Mouse (Mus musculus): Measurements from ENCODE around the gene Bcl2l13.
A peak's percentile ranks its signal among the peaks of the same experiment; 100 is the strongest.
"Not testable (repeated sequence)": the region's sequence is repeated elsewhere in the genome, so short reads cannot be mapped to it uniquely, and the experiment has no call there.

Bcl2l13 gene

GRCm38 (mm10) chr6:120830866-120831608, 5.0 kb upstream of the Bcl2l13 start:
- no peak for DNase-seq (ENCODE audit: low read depth, low spot score)

GRCm38 (mm10) chr6:120832097-120832496, 3.9 kb upstream of the Bcl2l13 start:
- no peak for DNase-seq (ENCODE audit: low read depth, low spot score)

GRCm38 (mm10) chr6:120834766-120835321, 1.2 kb upstream of the Bcl2l13 start:
- DNase-seq (ENCODE audit: low read depth, low spot score), result no peak

- DNase-seq (ENCODE audit: low read depth, low spot score), result peak; percentile 44
Measured at GRCm38 (mm10) chr6:120836389-120837151, 558 bp downstream of the Bcl2l13 start.

GRCm38 (mm10) chr6:120837152-120837530, 1.1 kb downstream of the Bcl2l13 start:
- no peak for DNase-seq (ENCODE audit: low read depth, low spot score)

- no peak for DNase-seq (ENCODE audit: low read depth, low spot score)
Measured at GRCm38 (mm10) chr6:120840258-120840657, 4.2 kb downstream of the Bcl2l13 start.

- no peak for DNase-seq (ENCODE audit: low read depth, low spot score)
Measured at GRCm38 (mm10) chr6:120841754-120842153, 5.7 kb downstream of the Bcl2l13 start.

GRCm38 (mm10) chr6:120850720-120851119, 14.7 kb downstream of the Bcl2l13 start:
- not testable (repeated sequence) for DNase-seq (ENCODE audit: low read depth, low spot score)

- DNase-seq (ENCODE audit: low read depth, low spot score), result no peak
Measured at GRCm38 (mm10) chr6:120854413-120854812, 18.4 kb downstream of the Bcl2l13 start.

GRCm38 (mm10) chr6:120858217-120858711, 22.3 kb downstream of the Bcl2l13 start:
- DNase-seq (ENCODE audit: low read depth, low spot score), result peak; percentile 42

- no peak for DNase-seq (ENCODE audit: low read depth, low spot score)
Measured at GRCm38 (mm10) chr6:120860079-120860478, 24.1 kb downstream of the Bcl2l13 start.

GRCm38 (mm10) chr6:120866051-120866814, 30.2 kb downstream of the Bcl2l13 start:
- no peak for DNase-seq (ENCODE audit: low read depth, low spot score)

- DNase-seq (ENCODE audit: low read depth, low spot score), result no peak
Measured at GRCm38 (mm10) chr6:120868824-120869223, 32.8 kb downstream of the Bcl2l13 start.

GRCm38 (mm10) chr6:120871286-120871685, 35.3 kb downstream of the Bcl2l13 start:
- no peak for DNase-seq (ENCODE audit: low read depth, low spot score)

GRCm38 (mm10) chr6:120873874-120874273, 37.9 kb downstream of the Bcl2l13 start:
- no peak for DNase-seq (ENCODE audit: low read depth, low spot score)

- DNase-seq (ENCODE audit: low read depth, low spot score), result no peak
Measured at GRCm38 (mm10) chr6:120879046-120879445, 43.0 kb downstream of the Bcl2l13 start.

GRCm38 (mm10) chr6:120884436-120884835, 48.4 kb downstream of the Bcl2l13 start:
- no peak for DNase-seq (ENCODE audit: low read depth, low spot score)

GRCm38 (mm10) chr6:120886696-120887095, 50.7 kb downstream of the Bcl2l13 start:
- DNase-seq (ENCODE audit: low read depth, low spot score), result no peak

- no peak for DNase-seq (ENCODE audit: low read depth, low spot score)
Measured at GRCm38 (mm10) chr6:120894089-120894488, 58.1 kb downstream of the Bcl2l13 start.

GRCm38 (mm10) chr6:120894524-120894923, 58.5 kb downstream of the Bcl2l13 start:
- peak; percentile 36 for DNase-seq (ENCODE audit: low read depth, low spot score)

- peak; percentile 80 for DNase-seq (ENCODE audit: low read depth, low spot score)
Measured at GRCm38 (mm10) chr6:120898188-120898833, 62.3 kb downstream of the Bcl2l13 start.

Measured in R1 (cell line).